Mouse (Mus musculus): ENCODE results near the gene Larp1b. TPM values are rescaled to one million over a fixed set of nuclear protein-coding genes. Genes with fewer than 3 reads are reported as not detected.
A peak's percentile ranks its signal among the peaks of the same experiment; 100 is the strongest.

The Larp1b gene
- polyA plus RNA-seq, 2 experiments from 2014 or later = 20.0 to 24.7 TPM

DNA sequence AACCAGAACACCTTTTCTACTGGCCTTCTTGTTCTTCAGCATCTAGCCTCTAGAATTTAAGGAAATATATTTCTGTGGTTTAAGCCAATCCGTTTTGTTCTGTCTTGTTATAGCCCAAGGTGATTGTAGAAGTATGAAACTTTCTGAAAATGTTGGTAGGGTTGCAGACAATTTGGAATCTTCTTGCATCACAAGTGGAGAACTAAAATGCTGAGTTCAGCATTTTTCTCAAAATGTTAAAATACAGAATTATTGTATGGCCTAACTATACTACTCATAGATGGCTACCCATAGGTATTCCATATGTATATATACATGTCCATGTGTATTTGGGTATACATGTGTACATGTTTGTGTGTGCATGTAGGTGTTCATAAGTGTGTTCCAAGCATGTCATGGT is 81.1 kb downstream of the Larp1b start:
- no peak for ATAC-seq

DNA sequence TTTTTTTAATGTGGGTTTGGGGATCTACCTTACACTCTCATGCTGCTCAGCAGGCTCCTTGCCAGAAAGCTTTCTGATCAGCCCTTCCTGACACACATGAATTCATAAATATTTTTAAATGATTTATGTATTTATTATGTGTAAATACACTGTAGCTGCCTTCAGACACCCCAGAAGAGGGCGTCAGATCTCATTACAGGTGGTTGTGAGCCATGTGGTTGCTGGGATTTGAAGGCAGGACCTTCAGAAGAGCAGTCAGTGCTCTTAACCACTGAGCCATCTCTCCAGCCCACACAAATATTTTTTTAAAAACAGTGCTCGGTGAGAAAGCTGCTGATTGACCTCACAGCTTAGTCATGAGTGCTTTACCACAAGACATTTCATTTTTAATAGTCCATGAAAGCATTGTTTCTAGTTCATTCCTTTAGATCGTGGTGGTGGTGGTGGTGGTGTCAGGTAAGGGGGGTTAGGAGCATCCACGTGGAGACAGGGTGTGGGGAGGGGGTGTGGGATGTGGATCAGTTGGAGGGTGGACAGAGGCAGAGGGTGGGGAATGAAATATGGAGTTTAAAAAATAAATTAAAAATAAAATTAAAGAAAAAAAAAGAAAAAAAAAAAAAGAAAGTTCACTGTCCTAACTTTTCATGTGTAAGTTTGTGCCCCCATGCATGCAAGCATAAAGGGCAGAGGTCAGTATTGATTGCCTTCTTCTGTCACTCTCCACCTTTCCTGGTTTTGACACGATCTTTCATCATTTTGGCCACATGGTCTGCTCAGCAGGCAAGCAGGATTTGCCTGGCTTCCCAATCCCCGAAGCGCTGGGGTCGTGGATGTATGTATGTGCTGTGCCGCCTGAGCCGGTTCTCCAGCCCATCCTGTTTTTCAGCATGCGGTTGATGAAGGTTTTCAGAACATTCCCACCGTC is 81.9 kb downstream of the Larp1b start:
- no peak for ATAC-seq

DNA sequence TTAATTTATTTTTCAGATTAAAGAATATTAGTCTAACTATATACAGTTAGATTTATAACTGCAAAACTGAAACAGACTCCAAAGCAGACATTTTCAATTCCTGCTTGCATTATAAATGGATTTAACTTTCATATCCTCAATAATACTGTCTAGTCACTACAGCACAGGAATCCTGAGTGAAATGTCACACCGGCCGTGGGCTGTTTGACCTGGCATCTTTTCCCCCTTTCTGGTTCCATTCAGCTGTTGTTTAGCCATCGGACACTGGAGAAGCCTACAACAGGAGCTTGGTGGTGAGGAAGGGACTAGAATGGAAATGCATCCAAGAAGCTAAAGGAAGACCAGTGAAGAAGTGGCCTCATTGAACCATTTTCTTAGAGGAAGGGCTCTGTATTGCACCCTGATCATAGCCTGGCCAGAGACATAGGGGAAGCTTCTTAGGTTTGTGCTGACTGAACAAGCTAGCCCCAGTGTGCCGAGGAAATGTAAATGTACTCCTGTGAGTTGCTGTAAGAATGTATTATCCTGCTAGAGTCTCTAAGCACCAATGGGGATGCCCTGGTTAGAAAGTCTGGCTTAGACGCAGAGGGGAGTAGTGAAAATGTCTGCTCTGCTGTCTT is 88.8 kb downstream of the Larp1b start:
- no peak for ATAC-seq

DNA sequence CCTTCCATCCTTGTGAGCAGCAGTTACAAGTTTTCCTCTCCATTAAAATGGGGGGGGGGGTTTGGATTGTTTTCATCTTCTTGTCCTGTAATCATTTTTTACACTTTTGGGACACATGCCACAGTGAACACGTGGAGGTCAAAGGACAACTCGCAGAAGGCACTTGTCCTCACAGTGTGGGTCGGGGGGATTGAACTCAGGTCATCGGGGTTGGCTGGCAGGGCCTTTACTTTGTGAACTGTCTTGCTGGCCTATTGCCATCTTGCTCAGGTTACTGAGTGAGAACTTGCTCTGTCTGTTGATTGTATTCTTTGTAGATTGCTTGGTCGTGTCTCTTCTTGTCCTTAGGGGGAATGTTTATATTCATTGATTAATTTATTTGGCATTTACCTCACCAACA is 91.6 kb downstream of the Larp1b start:
- ATAC-seq = no peak

DNA sequence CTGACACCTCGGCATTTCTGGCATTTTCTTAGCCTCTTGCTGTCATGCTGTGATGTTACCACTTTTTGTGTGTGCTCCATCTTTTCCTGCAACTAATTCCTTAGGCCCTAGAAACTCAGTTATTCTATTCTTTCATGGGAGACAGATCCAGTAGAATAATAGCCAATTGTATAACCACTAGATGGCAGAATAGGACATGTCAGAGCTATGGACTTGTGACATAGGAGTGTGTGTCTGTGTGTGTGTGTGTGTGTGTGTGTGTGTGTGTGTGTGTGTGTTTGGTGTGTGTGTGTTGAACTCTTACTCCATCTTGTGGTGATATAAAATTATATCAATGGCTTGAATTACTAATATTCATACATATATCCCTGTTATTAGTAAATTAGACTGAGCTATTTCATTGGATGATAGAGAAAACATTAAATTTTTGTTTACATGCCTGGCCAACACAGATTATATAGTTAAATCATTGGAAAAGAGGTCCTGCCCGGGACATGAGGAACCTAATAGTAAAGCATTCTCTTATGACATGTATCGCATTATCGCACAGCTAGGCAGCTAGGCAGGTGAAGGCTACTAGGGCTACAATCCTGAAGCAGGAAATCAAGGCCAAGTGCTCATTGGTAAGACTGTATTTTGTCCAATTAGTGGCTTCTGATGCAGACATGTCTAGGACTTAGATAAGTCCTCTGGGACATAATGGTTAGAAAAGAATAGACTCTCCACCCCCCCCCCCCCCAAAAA is 92.7 kb downstream of the Larp1b start:
- peak; percentile 52 for ATAC-seq

DNA sequence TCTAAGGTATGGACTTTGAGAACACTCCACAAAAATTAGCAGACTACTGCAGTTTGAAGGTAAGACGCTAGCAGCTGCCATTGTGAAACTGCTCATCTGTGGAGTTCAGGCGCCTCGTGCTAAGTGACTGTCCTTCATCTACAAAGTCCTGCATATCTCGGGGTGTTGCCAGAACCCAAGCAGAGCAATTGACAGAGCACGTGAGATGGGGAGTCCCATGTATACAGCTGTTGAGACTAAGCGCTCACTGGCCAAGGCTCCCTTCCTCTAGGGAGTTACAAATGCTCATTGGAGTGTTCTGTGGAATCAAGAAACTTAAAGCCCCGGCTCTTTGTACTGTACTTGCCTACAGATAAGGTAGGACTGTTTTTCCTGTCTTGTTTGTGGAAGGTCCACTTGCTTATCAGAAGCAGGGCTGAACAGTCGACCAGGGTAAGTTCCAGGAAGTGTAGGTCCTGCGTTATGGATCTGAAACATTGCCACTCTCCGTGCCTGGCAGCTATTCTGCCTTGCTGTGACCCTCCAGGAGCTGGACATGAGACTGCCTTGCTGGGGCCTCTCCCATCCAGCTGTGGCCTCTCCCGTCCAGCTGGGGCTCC is 94.2 kb downstream of the Larp1b start:
- ATAC-seq = no peak

DNA sequence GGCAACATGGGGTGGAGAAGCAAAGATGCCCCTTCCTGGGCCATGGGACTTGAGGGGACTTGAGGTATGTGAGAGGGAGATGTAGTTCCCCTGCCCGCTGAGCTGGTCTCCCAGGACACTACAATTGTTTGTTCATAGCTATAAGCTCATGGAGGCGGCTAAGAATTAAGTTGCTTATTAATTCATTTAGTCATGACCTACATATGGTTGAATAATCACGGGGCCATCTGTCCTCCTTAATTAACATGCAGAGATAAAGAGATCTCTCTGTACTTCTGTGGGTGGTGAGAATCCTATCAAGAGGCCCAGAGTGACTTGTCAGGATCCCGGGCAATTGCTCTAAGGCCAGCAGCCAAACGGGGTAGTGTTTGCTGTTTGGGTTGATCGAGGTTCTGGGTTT is 98.2 kb downstream of the Larp1b start:
- ATAC-seq = no peak

DNA sequence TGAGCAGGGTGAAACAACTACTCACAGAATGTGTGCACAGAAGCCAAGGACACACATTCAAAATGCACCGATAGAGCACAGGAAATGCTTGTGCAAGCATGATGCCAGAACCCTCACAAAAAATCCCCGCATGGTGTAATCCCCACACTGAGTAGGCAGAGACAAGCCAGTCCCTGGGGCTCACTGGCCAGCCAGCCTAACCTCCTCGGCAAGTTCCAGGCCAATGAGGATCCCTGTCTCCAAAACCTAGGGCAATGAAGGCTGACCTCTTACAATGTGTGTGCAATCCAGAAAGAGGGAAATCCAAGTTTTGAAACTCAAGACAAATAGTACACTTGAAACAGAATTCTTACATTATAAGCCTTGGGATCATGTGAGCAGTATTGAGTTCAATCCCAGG is 103.7 kb downstream of the Larp1b start:
- ATAC-seq = no peak

DNA sequence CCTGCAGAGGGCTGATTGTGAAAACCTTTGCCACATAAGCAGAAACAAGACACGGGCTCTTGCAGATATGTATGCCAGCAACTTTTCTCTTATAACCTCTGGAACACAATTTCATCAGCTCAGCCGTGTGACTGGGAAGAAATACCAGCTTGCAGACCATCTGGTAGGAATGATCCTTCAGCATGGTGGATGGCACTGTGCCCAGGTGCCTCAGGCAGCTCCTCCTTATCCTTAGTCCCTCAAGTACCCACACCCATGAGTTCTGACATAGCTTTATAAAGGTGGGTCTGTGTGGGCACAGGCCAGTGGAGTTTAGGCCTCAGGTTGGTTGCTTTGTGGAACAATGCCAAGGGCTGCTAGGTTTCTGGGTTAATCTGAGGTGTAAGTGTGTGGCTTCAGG is 108.8 kb downstream of the Larp1b start:
- ATAC-seq = no peak

DNA sequence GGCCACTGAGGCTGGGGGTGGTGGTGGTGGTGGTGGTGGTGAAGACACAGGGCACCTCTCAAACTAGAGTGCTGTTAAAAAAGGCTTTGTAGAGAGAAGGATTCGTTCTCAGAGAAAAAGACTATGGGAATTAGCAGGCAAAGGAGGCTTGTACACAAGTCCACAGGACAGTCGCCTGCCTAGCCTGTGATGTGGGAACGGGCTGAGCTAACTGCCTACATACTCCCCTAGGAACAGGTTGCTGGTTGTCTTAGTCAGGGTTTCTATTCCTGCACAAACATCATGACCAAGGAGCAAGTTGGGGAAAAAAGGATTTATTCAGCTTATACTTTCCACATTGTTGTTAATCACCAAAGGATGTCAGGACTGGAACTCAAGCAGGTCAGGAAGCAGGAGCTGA is 109.6 kb downstream of the Larp1b start:
- no peak for ATAC-seq

DNA sequence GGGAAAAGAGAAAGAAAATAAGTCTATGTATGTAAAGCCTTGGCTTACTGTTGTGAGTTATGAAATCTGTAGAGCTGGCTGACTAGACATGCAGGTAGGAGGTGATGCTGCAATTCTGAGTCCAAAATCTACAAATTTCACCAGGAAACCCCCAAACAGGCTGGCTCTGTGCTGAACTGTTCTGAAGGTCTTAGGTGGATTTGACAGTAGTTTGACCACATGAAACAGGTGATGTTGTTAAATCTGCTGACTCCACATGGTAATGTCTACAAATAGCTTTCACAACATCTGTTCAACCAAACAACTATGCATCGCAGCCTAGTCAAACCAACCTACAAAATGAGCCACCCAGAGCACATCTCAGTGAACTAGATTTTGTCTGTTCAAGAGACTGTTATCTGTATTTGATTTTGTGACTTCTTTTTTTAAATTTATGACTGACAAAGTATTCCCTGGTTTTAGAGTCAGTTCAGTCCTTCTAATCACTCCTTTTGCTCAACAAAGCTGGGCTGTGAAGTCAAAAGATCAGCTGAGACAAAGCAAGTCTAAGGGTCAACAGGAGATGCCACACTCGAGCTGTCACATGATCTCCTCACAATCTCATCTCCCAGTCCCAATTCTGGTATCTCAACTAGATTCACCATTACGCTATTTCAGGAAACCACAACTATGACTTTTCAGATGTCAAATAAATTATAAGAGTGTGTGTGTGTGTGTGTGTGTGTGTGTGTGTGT is 112.4 kb downstream of the Larp1b start:
- no peak for ATAC-seq

DNA sequence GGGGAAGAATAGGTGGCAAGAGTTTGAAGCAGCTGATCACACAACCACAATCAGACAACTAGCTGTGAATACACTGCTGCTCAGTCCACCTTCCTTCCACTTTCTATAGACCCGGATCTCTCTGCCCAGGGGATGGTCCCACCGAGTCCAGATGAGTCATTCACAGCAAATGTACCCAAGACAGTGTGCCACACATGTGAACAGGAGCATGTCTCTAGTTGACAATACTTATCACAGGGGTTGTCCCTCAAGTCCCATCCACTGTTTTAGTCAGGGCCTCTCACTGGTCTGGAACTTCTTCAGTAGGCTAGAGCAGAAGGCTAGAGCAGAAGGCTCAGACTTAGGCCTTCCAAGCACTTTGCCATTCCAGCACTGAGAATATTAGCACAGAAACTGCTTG is 113.1 kb downstream of the Larp1b start:
- ATAC-seq = no peak

DNA sequence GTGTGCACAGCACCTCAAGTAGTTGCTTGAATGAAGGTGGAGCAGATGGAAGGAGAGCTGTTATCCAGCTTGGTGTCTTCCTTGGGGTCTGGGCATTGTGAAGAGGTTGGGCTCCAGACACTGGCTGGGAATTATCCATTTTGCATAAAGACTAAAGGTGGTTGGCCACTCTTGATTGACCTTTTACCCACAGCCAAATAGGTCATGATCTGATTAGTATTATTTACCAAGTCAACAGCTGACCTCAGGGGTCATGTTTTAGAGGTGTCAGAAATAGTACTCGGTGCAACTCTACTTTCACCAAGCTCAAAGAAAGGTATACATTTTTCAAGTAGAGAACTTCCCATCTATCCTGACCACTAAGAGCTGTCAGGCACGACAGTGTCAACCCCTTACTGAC is 115.7 kb downstream of the Larp1b start:
- no peak for ATAC-seq

DNA sequence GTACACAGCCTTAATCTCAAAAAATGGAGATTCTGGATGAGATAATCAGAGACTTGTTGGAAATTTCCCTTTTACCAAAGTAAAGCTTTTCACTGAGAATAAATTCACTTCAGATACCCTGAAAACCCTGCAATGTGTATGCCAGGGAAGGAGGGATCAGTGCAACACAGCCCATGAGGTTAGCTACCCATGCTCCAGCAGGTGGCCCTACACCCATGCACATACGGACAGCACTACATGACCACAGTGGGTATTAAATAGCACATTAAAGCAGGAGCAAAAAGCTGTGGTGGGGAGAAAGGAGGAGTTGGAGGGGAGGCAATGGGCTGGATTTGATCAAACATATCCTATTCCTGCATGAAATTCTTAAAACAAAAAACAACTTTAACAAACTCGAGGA is 120.9 kb downstream of the Larp1b start:
- no peak for ATAC-seq

DNA sequence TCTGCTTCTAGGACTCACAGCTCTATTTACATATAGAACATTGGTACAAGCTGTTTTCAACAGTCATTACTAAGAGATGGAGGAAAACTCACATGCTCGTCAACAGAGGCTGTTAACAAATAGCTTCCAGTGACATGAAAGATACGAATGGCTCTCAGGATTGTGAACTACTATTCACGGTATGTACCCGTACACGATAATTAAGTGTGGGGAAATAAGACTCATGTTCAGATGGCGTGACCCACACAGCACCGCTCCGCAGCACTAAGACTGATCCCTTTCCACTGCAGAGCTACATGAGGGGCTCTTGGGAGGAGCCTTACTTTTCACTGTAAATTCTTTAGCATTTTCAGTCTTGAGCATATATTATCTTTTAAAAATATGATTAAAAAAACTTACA is 125.7 kb downstream of the Larp1b start:
- ATAC-seq = no peak

DNA sequence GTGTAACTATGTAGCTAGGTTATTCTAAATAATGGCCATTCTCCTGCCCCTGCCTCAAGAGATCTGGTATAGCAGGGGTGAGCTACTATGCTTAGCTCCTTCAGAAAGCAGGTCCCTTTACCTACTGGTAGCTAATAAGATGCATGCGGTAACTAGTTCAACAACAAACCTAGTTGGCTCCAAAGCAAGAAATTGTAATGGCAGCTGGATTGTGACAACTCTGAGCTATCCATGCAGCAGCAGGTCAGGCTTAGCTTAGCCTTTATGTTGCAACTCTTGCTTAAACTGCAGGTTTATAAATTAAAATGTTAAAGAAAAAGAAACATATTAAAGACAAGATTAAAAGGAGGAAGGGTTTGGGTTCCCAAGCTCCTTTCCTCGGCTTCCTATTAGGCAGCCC is 129.0 kb downstream of the Larp1b start:
- ATAC-seq = no peak

DNA sequence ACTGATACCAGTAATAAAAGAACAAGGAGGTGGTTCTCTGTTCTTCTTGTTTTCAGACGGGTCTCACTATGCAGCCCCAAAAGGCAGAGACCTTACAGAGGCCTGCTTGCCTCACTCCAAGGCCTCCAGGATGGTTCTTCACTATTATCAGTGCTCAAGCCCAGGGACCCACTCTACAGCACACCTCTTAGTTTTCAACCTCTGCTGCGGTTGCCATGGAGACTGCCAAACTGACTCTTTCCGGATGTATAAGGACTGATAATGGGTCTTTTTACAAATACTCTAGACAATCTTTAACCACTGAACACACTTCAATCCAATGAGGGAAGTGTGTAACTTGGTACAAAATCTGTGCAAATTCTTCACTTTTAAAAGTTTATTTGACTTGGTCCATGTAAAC is 131.1 kb downstream of the Larp1b start:
- ATAC-seq = no peak

DNA sequence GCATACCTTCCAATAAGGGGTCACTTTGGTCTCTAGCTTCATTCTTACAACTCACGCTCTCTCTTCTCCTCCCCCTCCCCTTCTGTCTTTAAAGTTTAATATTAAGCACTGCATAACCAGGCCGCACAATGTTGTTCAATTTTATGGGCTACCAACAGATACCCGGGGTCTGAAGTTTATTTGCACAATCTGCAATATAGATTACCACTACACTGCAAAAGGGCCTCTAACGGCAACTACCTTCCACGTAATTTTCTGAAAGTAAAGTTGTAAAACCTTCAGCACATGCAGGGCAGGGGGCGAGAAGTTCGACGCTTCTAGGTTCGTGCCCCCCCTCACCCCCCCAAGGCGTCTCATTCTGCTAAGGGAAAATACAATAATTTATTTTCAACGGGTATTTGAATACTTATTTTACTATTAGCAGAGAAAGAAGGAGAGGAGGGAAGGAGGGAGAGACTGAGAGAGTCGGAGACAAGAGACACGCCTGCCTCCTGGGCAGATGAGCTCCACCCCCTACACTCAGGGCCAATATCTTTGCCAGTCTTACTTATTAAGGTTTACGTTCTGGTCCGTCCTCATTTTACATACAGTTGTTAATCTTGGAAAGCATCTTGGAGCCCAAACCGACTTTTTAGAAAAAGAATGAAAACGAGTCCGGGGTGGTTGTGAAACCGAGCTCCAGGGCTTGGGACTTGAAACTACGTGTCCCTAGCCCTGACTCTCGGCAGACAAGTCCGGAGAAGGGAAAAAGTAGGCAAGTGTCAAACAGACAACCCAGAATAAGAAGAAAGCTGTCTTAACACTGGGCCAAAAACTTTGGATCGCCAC is 132.1 kb downstream of the Larp1b start:
- ATAC-seq = no peak

DNA sequence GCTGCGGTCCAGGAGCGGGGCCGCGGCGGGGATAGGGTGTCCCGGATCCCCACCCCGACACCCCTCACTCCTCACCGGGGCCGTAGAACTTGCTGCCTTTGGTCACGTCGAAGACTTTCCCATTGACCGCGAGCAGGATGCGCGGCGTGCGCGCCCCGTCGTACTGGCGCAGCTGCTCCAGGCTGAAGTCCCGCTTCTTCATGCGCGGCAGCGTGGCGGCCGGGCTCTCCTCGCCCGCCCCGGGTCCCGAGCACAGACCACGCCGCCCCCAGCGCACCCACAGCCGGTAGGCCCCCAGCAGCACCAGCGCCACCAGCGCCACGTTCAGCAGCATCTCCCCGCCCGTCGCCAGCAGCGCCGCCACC is 132.9 kb downstream of the Larp1b start:
- ATAC-seq = peak; percentile 5

DNA sequence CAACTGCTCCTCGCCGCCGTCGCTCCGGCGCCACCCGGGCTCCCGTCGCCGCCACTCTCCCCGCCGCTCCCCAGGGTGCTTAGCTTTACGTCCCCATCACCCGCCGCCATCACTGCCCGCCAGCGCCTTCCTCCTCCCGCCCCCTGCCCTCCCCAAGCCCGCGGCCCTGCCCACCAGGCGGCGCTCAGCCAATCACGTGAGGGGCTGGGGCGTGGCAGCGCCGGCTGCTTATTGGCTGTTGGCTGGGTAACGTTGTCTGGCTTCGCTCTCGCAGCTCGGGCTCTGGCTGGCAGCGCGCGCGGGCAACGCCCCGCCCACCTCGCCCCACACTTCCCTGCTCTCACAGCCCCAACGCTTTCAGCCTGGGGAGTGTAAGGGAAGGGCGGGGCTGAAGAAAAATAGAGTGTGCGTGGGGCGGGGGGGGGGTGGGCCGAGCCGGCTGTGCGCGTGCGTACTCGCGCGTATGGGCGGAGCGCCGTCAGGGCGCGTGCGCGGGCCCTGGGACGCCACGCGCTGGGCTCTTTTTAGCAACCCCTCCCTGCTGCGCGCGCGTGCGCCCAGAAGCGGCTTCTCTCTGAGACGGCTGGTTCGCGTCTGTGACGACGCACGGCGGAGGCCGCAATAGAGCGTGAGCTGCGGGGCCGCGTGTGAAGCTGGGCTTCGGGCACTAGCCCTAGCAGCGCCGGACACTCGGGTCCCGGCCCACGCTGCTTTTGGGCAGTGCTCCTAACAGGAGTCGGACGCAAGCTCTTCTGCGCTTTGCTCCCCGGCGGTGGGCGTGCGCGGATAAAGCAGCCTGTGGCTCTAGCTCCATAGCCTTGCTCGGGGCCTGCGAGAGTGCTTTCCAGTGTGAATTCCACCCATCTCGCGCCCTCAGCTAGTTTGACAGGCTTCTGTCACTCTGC is 133.5 kb downstream of the Larp1b start, which contains the start of gene Pgrmc2:
Gene Pgrmc2, minus strand, starts transcription at position 162 of the 905 bp plus-strand sequence.
- peak; percentile 87 for ATAC-seq

DNA sequence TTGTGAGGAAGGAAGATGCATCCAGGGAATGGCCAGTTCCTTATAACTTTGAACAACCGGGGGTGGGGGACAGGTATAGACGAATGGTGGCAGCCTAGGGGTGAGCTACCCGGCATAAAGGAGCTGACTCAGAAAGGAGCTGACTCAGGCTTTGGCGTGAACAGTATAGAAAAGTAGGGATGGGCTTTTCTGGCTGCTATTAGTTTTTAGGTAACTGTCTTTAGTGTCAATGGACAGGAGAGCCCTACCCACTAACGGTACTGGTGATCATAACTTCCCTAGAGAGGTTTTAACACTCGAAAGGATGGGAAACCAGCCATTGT is 134.1 kb downstream of the Larp1b start:
- peak; percentile 4 for ATAC-seq
